Mouse (Mus musculus): Measurements from ENCODE around the gene Bcas3. TPM values are rescaled to one million over a fixed set of nuclear protein-coding genes. Genes with fewer than 3 reads are reported as not detected.

The Bcas3 gene
- total and polyA plus RNA-seq, 3 experiments: 45.8 to 63.8 (median 47.6) TPM

DNA sequence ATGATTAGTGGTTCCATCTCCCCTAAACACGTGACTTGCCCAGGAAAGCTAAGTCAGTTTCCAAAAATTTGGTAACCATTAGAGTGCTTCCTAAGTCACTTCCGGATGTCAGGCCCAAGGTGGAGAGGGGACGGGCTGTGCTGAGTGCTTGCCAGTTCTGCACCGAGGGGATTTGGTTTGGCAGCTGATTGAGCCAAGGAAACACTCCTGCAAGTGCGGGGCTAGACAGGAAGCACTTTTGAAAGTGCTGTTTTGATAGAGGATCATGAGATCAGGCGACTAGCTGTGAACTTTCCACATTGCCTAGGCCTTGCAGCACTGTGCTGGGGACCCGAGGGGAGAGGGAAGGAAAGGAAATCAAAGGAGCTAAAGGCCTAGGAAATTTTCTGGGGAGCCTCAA, 262.5 kb downstream of the Bcas3 start:
- peak; percentile 65 for DNase-seq

DNA sequence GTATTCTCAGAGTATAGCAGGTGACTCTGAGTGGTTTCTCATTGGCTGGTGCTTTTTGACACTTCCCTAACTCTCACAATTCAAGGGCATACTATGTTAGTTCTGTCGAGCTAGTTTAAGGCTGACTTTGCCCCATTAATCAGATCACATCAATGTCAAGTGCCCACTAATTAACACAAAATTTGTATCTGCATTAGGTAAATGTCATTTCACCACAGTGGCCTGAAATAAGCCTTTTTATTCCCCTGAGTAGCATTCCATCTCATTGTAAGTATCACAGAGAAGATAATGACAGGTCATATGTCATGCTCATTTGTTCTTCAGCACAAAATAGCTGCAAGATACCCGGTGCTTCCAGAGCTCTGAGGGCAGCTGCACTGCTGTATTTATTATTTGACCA, 268.5 kb downstream of the Bcas3 start:
- DNase-seq: no peak

DNA sequence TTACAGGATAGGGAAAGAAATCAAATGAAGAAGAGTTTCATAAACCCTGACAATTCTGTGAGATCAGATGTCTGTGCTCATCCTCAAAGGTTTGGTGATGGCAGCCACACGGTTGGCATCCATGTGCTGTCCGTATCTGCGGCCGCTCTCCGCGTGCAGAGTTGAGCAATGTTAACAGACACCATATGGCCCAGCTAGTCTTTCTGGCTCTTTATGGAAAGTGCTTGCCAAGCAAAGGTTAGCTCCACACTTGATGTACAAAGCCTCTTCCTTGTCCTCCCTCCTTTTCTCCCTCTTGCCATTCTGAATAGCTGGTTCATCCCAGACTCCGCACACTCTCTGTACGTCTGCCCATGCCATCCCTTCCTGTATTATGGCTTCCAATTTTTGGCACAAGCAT, 269.0 kb downstream of the Bcas3 start:
- no peak for DNase-seq

DNA sequence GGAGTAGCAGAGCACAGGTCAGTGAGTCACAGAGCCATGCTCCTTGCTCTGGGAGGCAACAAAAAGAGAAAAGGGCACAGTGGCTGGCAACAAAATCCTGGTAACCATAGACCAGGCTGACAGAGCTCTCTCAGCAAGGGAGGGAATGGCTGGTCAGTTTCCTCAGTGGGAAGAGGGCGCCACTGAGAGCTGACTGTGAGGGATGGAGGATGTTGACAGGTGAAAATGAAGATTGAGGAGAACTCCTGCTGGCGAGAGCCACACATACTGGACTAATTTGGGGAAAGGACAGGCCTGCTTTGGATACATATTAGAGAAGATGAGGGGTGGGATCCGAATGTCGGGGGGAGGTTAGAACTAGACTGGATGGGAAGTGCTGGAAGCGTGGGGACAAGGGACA, 272.2 kb downstream of the Bcas3 start:
- DNase-seq: no peak

DNA sequence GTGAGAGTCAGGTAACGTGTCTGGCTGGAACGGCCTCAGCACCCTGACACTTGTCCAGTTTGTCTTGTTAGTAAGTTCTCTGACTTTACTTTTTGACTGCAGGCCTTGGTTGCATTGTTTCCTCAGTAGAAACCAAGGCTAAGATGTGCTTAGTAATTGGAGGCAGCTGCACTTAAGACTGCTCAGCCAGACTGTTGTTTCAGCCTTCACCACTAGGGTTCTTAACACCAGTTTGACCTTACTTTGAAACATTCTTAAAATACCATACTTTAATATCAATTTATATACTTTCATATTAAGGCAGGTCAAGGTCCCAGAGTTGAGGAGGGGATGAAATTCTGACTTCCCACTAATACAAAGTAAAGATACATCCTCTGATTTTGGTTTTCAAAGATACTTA, 273.9 kb downstream of the Bcas3 start:
- DNase-seq: no peak

DNA sequence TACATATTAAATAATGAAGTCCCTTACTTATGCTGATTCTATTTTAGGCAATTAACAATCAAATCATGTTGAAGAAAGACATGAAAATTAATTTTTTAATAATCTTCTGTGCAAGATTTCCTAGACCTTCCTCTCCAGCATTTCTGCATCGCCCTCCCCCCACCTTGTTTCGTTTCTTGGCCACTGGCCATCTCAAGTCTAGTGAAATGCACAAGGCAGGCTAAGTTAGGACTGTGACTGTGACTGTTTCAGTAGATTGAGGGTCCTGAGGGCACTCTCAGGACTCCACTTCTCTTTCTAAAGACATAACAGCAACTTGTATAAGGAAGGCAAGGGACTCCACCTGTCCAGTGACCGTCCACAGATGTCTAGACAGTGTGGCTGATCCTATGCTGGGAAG, 274.4 kb downstream of the Bcas3 start:
- no peak for DNase-seq

DNA sequence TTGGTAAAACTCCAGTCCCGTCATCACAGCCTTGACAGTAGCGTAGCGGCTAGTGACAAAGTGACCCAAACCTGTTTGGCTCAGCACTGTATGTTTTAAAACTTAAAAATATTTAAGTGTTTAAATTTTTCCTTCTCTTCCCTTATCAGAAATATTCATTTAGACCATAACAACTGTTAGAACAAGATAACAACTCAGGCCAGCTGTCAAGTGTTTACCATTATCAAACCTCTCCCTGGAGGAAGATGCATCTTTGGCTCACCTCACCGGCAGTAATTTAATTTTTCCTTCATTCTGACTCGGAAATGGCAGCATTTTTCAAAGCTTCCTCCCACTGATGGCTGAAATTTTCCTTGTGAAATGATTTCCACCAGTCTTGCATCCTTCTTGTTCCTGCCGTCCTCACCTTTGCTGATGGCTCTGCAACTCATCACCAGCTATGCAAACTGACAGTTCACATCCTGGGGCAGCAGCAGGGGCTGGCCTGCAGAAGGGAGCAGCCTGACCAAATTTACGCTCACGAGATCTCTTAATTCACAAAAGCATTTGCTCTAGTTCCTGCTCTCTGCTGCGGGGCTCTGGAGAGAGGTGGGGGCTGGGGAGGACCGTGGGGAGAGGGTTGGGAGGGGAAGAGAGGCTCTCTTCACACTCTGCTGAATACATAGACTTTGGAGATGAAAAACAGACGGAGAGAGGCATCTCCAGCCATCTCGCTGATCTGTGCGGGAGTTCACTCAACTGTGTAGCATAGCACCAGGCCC, 275.5 kb downstream of the Bcas3 start:
- no peak for DNase-seq

DNA sequence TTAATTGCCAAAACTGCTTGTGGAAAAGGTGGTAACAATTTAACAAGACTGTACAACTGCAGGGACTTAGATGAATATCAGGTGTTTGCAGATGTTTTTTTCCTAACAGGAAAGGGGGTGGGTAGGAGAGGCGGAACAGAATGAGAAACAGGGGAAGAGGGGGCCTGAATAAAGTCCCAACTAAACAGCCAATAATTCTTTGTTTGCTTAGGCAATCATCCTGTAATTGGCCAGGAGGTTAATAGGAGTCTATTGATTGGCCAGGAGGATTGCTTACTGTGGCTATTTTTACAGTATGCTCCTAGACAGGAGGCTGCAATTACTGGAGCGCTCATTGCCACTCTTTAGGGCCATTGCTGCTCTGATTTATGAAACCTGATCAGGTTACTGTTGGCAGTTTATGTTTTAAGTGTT, 279.6 kb downstream of the Bcas3 start:
- DNase-seq: no peak

DNA sequence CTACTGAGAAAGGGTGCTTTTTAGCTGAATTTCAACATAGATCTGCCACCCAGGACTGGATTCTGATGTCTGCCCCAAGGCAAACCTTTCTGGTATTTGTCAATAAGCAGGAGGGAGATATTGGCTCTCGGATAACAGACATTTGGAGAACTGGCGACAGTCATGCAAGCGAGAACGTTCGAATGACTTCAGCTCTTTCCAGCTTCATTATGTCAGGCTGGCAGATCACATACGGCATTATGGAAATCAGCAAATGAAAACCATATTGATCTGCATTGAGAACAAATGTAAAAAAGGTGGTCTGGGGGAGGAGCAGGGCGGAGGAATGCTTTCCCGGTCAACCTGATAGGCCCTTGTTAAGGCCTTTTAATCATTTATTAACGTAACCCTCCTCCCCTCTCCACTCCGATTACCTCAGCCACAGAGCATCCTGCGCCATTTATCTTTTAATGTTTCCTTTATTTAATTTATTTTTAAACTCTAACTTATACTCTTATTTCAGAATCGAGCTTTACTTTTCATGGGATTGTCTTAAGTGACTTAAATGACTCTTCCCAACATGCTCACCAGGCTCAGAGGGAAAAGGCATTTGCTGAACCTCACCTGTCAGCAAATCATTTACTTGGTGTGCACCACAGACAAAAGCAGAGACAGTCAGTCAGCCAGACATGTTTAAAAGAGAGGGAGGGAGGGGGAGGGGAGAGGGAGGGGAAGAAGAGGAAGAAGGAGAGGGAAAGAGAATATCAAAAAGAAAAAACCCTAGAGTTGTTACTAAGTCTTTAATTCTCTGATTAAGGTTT, 285.9 kb downstream of the Bcas3 start:
- DNase-seq: no peak

DNA sequence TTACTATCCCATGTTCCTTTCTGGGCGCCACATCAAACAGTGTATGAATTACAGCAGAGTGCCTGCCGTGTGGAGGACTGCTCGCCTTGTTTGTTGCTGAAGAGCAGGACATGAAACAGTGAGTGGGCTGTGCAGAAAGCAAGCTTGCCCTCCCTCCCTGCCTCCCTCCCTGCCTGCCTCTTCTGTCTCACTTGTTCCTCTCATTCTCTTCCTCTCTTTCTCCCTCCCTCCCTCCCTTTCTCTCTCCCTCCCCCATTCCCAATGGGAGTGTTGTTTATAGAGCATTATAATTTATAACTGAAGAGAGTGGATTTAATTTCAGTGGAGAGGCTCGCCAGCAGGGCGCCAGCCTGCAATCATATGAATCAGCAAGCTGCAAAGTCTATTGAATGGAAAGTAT, 287.7 kb downstream of the Bcas3 start:
- peak; percentile 58 for DNase-seq

DNA sequence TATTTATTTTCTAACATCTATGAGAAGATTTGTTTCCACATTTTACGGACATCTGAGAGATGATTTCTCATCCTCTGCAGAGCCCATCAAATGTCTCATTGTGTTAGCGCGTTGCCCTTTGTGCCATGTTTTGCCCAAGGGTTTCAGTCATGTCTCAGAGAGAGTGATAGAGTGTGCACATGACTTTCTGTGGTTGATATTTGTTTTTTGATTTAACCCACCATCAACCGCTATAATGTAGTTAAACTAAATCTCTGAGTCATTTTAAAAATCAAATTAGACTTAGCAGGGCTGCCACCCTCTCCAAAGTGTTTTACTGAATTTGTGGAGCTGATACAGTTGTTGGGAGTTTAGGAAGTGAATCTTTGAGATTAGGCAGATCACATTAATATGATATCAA, 288.5 kb downstream of the Bcas3 start:
- DNase-seq: no peak

DNA sequence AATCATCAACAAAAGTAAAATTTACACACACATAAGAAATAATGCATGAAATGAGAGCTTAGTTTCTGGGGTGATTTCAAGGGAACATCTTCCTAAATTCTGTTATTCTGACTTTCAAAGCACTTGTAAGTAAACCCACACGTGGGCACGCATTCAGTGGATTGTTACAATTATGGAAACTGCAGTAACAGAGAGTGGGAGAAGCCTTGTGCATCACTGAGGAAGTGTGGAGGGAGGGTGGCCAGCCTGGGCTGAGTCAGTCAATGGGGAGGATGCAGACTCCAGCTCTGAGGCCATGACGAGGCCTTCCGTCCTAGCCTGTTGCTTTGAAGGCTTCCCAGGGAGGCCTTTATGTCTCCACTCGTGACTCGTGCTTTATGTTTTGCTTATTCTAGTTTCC, 289.6 kb downstream of the Bcas3 start:
- no peak for DNase-seq

DNA sequence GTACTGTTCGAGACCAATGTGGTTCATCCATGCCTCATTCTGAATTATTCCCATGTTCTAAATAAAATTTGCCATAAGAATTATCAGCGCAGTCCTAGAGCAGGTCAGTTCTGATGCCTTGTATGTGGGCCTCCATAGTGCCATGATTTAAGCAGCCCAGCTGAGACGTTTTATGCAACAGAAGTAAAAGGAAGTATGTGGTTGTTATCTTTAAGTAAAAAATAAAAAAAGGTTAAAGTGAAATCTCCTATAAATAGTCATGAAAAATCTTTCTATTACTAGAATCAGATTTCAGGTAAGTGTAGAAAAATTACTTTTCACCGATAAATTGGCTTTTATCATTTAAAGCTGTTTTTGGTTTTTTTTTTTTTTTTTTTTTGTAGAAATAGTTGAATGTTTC, 290.1 kb downstream of the Bcas3 start:
- DNase-seq: no peak

DNA sequence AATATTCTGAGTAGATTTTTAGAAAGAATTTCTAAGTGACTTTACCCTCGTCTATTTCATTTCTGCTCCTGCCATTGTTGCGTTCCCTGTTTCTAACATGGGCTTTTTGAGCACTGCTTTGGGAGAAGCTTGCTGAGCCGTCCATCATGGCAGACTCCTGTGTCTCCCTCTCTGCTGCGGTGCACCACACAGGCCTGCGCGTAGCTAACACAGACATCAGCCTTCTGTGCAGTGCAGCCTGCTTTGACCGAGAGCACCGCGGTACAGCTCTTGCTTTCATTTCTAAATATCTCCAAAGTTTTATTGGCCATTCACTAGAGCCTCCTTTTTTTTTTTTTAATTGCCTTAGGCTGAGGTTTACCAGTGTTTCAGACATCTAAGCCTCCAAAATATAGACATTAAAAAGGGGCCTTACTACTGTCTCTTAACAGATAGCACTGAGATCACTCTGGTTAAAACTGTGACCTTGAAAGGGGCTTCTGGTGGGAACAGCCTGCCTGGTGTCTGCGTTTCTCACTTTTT, 290.6 kb downstream of the Bcas3 start:
- peak; percentile 33 for DNase-seq

DNA sequence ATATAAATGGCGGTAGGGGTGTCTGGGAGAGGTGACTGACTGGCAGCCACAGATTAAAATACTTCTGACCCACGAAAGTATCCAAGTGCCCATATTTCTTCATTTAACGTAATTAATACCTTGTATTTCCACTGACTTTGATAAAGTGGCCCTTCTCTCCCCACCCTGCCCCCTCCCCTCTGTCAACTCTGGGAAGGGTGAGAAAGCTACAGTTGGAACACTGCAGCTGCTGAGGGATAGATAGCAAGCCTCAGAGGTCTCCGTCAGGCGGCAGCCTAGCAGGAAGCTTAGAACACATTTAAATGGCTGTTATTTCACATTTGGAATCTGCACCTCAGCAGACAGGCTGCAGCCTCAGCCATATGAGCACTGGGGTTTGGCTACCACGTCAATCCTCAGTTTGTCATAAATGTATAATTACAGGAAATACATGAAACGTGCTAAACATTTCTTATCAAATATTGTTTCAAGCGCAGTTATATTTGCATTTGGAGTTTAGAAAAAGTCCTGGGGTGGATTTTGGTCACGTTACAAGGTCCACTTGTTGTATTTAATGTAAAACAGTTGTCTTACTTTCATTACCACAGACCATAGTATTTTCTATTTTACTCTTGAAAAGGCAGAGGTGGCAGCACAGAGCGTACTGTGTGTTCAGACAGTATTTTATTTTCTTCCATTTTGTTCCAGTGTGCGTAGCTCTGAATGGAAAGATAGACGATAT, 291.2 kb downstream of the Bcas3 start:
- DNase-seq: no peak

DNA sequence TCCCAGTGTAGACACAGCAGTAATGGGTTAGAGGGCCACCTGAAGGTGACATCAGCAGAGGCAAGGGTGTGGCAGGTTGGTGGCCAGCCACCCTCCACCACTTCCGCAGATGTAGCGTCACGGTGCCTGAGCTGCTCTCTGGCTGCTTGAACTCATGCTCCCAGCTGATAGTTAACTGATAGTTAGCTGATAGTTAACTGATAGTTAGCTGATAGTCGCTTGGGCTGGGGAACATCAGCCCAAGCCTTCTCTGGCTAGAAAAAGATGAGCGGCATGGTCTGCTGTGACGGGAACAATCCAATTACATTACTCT, 291.7 kb downstream of the Bcas3 start:
- DNase-seq: no peak

DNA sequence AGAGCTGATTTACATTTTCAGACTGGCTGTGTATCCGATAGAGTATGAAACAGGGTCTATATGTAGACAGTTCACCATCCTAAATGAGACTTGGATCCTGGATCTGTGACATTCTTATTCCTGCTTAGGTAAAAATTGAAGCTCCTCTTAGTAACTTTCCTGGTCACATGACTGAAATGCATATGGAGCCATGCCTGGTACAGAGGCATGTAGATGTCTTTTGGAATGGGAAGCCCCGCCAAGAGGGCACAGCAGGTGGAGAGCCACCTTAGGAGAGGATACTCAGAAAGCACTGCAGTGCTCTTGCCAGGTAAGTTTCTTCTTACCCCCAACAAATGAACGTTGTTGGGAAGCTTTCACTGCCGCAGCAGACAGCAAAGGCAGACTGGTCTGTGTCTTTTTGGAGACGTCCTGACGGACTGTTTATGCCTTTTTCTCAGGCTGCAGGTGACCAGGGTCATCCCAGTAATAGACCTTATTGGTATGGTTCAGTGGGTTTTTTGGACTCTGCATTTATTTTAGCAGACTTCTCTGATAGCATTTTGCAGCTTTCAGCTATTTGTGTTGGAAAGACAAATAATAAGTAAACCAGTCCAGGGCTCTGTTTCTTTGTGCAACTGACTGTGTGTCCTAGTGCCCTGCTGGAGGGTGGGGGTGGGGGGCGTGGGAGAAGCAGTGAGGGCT, 292.3 kb downstream of the Bcas3 start:
- DNase-seq: no peak

DNA sequence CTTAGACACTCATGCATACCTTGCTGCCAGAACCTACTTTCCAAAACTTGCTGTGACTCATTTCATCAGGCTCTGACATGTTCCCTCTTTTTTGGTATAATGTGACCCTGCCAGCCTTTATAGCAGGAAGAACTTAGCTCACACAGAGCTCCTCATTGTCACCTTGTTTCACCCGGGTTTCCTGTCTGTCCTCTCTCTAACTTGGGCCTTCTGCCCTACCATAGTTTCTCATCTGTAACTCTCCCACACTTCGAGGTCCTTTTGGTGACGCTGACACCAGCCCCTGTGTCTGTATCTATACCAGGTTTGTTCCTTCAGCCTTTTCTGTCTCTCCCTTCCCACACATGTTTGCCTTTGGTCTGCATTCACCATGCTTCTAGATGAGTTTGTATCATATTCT, 295.9 kb downstream of the Bcas3 start:
- DNase-seq: no peak

DNA sequence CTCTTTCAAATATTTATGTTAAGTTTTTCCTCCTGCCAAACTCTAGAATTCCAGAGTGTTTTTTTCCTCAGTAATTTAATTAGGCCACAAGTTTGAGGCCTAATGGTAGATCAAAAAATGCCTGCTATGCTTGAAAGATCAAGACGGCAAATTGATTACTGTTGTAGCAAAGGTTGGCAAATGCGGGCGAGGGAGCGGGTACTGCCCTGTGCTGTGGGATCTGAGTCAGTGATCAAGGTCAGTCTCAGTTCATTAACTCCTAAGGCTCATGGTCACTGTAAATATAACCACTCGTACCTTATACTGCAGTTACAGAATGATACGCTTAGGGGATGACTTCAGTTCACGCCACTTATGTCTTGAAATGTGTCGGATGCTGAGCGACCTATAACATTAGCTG, 296.4 kb downstream of the Bcas3 start:
- peak; percentile 37 for DNase-seq

DNA sequence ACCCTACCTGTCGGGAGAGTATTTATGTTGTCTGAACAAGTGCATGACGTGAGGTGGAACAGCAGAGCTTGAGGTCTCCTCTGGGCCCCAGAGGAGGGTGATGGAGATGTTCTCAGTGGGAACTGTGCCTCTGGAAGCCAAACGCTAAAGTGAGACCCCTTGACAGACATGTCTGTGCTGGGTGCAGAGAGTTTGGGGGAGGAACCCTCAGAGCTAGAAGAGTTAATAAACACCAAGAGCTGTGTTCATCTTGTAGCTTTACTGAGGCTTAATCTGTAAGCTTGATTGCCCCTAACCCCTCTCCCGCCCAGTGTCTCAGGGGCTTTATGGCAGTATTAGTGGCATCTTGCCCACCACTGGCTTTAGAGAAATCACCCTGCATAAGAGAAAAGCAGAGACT, 304.5 kb downstream of the Bcas3 start:
- no peak for DNase-seq

DNA sequence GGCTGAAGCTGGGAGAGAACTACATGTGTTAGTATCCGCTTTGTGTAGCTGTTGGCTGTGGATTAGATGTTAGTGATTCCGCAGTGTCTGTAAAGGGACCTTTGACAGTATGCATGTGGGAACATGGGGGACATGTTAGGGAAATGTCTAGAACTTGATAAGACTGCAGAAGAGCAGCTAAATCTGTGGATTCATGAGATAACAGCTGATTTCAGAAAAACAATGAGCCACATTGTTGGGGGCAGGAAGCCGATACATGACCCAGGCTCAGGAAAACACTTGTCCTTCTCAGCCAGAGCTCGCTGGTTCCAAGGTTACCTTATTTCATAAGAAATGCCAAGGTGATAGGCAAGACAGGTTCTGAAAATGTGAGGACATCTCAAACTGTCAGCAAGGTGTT, 307.3 kb downstream of the Bcas3 start:
- DNase-seq: no peak

DNA sequence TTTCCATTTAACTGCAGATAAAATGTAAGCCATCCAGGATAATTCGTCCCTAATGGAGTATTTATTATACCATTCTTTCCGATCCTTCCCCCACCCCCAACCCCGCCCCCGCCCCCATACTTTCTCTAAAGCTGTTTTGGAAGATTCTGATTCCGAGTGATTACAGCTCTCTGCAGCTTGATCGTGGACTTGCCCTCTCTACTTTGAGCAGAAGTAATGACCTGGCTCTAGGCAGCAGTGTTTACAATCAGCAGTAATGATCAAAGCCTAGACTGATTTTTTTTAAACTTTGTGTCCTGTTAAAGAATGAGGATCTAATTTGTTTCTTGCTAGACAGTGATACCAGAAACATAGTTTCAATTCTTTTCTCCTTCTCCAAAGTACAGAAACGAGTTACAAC, 314.2 kb downstream of the Bcas3 start:
- no peak for DNase-seq

Measured in adrenal gland, adult 2 months (tissue).